Mouse (Mus musculus) forebrain, embryonic 13.5 days (tissue): ENCODE measurements at regions not wholly inside any gene's neighbourhood (a gene's known extent, or its start where the extent isn't known, plus 50 kb on each side); places are given as distances from the start of the nearest gene placed in this dataset.
A peak's percentile ranks its signal among the peaks of the same experiment; 100 is the strongest.

Experiments used
- ATAC-seq: fragments of 200-750 bp; cut with Nextera tagmentation; 2 replicates; pipeline ENCODE4 v1.8.0; 2017
- H3K27ac ChIP-seq: fragments of 300-500 bp; sonication (generic); 2 replicates; pipeline ENCODE4 v1.5.1; 2015; ENCODE audit warnings: inconsistent platforms, mild to moderate bottlenecking, moderate library complexity
- H3K27me3 ChIP-seq: fragments of 300-500 bp; sonication (generic); 2 replicates; pipeline ENCODE4 v1.6.1; 2015; ENCODE audit warnings: mild to moderate bottlenecking, inconsistent platforms
- H3K36me3 ChIP-seq: fragments of 300-500 bp; sonication (generic); 2 replicates; pipeline ENCODE4 v1.6.1; 2015; ENCODE audit warnings: mild to moderate bottlenecking, inconsistent platforms; ENCODE audit not compliant: poor library complexity, severe bottlenecking
- H3K4me1 ChIP-seq: fragments of 300-500 bp; sonication (generic); 2 replicates; pipeline ENCODE4 v1.6.1; 2015; ENCODE audit warnings: inconsistent platforms
- H3K4me2 ChIP-seq: fragments of 300-500 bp; sonication (generic); 2 replicates; pipeline ENCODE4 v1.6.1; 2015; ENCODE audit warnings: inconsistent platforms, mild to moderate bottlenecking, moderate library complexity
- H3K4me3 ChIP-seq: fragments of 300-500 bp; sonication (generic); 2 replicates; pipeline ENCODE4 v1.5.1; 2015; ENCODE audit warnings: mild to moderate bottlenecking, inconsistent platforms
- H3K9ac ChIP-seq: fragments of 300-500 bp; sonication (generic); 2 replicates; pipeline ENCODE4 v1.6.1; 2015; ENCODE audit warnings: mild to moderate bottlenecking, inconsistent platforms
- H3K9me3 ChIP-seq: fragments of 300-500 bp; sonication (generic); replicated peaks from 2 replicates; pipeline ENCODE4 v1.6.1; 2016; ENCODE audit warnings: inconsistent platforms
- WGBS: fragments of 180-500 bp; shearing (Covaris S2); methylation state at CpG from one replicate; pipeline ENCODE4 v1.1.7; 2015; 5-methylcytosine and 5-hydroxymethylcytosine counted together

GRCm38 (mm10) chr3:132506095-132506494, 123.5 kb upstream of the Gimd1 start:
- Histone ChIP-seq H3K27me3 (no peaks in the 10 kb centered on the region), H3K36me3 (no peaks in the 10 kb centered on the region), H3K27ac (no peak overlapping the region), H3K4me1 (no peaks in the 10 kb centered on the region), H3K4me3 (no peak overlapping the region), H3K4me2 (no peak overlapping the region), H3K9me3 (no peaks in the 10 kb centered on the region), H3K9ac (no peak overlapping the region)
- ATAC-seq, result peak; percentile 88
- WGBS, result 17% methylated on average over 4 of the region's 4 CpGs

GRCm38 (mm10) chr3:132510240-132510639, 119.4 kb upstream of the Gimd1 start:
- Histone ChIP-seq H3K9me3 (no peaks in the 10 kb centered on the region), H3K4me3 (no peak overlapping the region), H3K4me1 (no peaks in the 10 kb centered on the region), H3K27me3 (no peaks in the 10 kb centered on the region), H3K9ac (no peak overlapping the region), H3K4me2 (no peak overlapping the region), H3K36me3 (no peaks in the 10 kb centered on the region), H3K27ac (no peak overlapping the region)
- 43% methylated on average over 1 of the region's 1 CpGs for WGBS
- ATAC-seq, result no peak

GRCm38 (mm10) chr3:132512526-132513102, 117.0 kb upstream of the Gimd1 start:
- no peaks in the 10 kb centered on the region for H3K27me3 ChIP-seq
- ATAC-seq, result no peak
- WGBS, result 83% methylated on average over 8 of the region's 8 CpGs

DNA sequence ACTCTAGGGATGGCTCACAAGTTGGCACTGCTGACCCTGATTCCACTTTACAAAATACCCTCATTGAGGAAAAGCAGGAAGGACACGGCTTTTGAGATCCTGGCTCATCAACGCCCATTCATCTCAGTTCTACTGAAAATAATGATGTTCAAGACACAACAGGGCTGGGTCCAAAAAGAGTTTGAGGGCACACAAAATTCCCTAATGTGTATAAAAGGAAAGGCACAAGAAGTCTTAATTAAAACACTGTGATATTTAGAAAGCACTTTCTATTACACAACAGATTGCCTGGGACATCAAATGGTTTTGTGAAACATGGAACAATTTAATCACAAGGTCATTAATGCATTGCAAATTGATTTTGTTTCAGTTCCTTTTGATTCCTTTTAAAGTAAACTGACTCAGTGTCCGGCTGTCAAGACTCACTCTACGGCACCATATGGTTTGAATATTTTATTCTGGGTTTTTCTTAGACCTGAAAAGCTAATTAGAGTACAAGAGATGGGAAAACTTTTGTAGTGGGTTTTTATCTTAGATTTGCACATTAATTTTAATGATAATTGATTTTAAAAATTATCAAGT, 96.2 kb upstream of the Gimd1 start:
- no peaks in the 10 kb centered on the region for H3K4me1 ChIP-seq
- H3K9me3 ChIP-seq, result no peaks in the 10 kb centered on the region
- ATAC-seq, result peak; percentile 57; the same call in 1 of the 2 replicates
- no peak overlapping the region for H3K4me3 ChIP-seq
- 69% methylated on average over 4 of the region's 4 CpGs for WGBS
- H3K27me3 ChIP-seq, result no peaks in the 10 kb centered on the region
- H3K27ac ChIP-seq, result no peak overlapping the region
- H3K9ac ChIP-seq, result no peak overlapping the region
- no peak overlapping the region for H3K4me2 ChIP-seq
- no peaks in the 10 kb centered on the region for H3K36me3 ChIP-seq

More at GRCm38 (mm10) chr3:132512526-132513102, 117.0 kb upstream of the Gimd1 start:
- Histone ChIP-seq H3K4me1 (no peaks in the 10 kb centered on the region), H3K4me2 (no peak overlapping the region), H3K4me3 (no peak overlapping the region), H3K36me3 (no peaks in the 10 kb centered on the region), H3K9ac (no peak overlapping the region), H3K27ac (no peak overlapping the region), H3K9me3 (no peaks in the 10 kb centered on the region)

GRCm38 (mm10) chr3:132539780-132540658, 89.6 kb upstream of the Gimd1 start:
- no peak for ATAC-seq
- Histone ChIP-seq H3K27ac (no peak overlapping the region), H3K36me3 (no peaks in the 10 kb centered on the region), H3K9ac (no peak overlapping the region), H3K4me3 (no peak overlapping the region), H3K4me1 (no peaks in the 10 kb centered on the region), H3K27me3 (no peaks in the 10 kb centered on the region), H3K9me3 (no peaks in the 10 kb centered on the region), H3K4me2 (no peak overlapping the region)
- 89% methylated on average over 9 of the region's 9 CpGs for WGBS

DNA sequence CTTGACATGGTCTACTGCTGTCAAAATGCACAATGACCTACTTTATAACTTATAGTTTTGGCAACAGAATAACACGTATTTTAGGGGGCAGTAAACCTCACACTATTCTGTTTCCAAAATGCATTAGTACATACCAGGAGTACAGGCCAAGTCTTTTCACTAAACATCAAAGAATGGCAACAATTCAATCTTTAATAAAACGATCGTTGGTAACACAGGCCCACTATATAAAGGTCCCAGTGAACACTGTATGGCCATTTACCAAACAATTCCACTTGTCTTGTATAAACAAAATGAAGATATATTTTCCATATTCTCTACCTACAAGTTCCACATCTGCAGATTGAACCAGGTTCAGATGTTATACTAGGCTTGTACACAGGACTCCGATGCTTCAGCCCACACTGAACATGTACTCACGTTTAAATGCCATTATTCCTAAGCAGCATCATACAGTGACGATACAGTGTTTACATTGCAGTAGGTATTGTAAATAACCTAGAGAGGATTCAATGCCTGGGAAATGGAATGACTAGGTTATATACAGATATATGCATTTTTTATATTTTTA, 78.3 kb upstream of the Gimd1 start:
- no peaks in the 10 kb centered on the region for H3K27me3 ChIP-seq
- no peak overlapping the region for H3K4me3 ChIP-seq
- no peaks in the 10 kb centered on the region for H3K4me1 ChIP-seq
- H3K27ac ChIP-seq, result no peak overlapping the region
- WGBS, result 89% methylated on average over 6 of the region's 6 CpGs
- H3K9ac ChIP-seq, result no peak overlapping the region
- no peaks in the 10 kb centered on the region for H3K36me3 ChIP-seq
- no peak for ATAC-seq
- no peak overlapping the region for H3K4me2 ChIP-seq
- no peaks in the 10 kb centered on the region for H3K9me3 ChIP-seq

GRCm38 (mm10) chr3:132565755-132566154, 63.9 kb upstream of the Gimd1 start:
- Histone ChIP-seq H3K9ac (no peak overlapping the region), H3K27me3 (no peaks in the 10 kb centered on the region), H3K27ac (no peak overlapping the region), H3K4me1 (no peaks in the 10 kb centered on the region), H3K9me3 (no peaks in the 10 kb centered on the region), H3K36me3 (no peaks in the 10 kb centered on the region), H3K4me2 (no peak overlapping the region), H3K4me3 (no peak overlapping the region)
- WGBS, result 96% methylated on average over 2 of the region's 2 CpGs
- ATAC-seq, result no peak

- Histone ChIP-seq H3K4me2 (no peak overlapping the region), H3K4me1 (no peaks in the 10 kb centered on the region), H3K27me3 (no peaks in the 10 kb centered on the region), H3K4me3 (no peak overlapping the region), H3K36me3 (no peaks in the 10 kb centered on the region), H3K27ac (no peak overlapping the region), H3K9me3 (no peaks in the 10 kb centered on the region), H3K9ac (no peak overlapping the region)
- ATAC-seq, result no peak
- 90% methylated on average over 7 of the region's 7 CpGs for WGBS
These were observed 63.3 kb upstream of the Gimd1 start for GRCm38 (mm10) chr3:132566301-132566700.
